Mouse (Mus musculus) ES-E14 (cell line): ENCODE measurements around the gene Pik3ap1.

Source experiments
- CHD2 ChIP-seq: IDR thresholded peaks from 2 replicates; pipeline ENCODE4 v1.6.1; 2014; ENCODE audit warnings: mild to moderate bottlenecking, low read depth, low read length, inconsistent platforms
- HCFC1 ChIP-seq: IDR thresholded peaks from 2 replicates; pipeline ENCODE4 v1.6.1; 2012; ENCODE audit warnings: low read length, inconsistent platforms, borderline replicate concordance; ENCODE audit not compliant: insufficient read depth
- ZC3H11A ChIP-seq: IDR thresholded peaks from 2 replicates; pipeline ENCODE4 v1.6.1; 2012; ENCODE audit warnings: low read depth, mild to moderate bottlenecking, inconsistent platforms, low read length, borderline replicate concordance
- ZNF384 ChIP-seq: IDR thresholded peaks from 2 replicates; pipeline ENCODE4 v1.6.1; 2012; ENCODE audit warnings: low read depth, low read length, inconsistent platforms

GRCm38 (mm10) chr19:41346099-41346850 lies 38.6 kb downstream of the Pik3ap1 start:
- TF ChIP-seq CHD2 (no peak), HCFC1 (no peak), ZNF384 (no peak), ZC3H11A (no peak)
